Mouse (Mus musculus) thymus, postnatal 4 days (tissue): Measurements from ENCODE around the gene Ccdc12.

Experiments used
- DNase-seq: peaks from one replicate; pipeline ENCODE4 v3.0.0; 2021

The Ccdc12 gene

GRCm38 (mm10) chr9:110711532-110711931 is 55.2 kb downstream of the Ccdc12 start:
- DNase-seq, result no peak

DNA sequence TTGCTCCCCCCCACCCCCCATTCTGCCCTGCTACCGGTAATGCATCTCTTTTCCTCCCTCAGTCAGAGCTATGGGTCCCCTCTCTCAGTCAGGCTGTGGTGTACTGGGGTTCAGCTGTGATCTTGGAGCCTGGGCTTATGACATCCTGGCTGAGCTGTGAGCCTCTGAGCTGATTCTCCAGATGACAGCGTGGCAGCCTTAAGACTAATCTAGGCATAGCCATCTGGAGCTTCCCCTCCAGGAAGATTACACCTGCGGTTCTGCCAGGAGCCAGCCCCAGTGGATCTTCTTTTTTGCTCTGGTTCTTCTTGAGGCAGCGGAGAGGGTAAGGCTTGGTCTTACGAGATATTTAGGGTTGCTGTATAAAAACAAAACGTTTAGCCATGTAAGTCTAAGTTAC is 55.7 kb downstream of the Ccdc12 start:
- no peak for DNase-seq

GRCm38 (mm10) chr9:110712545-110712944 is 56.2 kb downstream of the Ccdc12 start:
- no peak for DNase-seq

- no peak for DNase-seq
Observed at GRCm38 (mm10) chr9:110713389-110713788, 57.1 kb downstream of the Ccdc12 start.

GRCm38 (mm10) chr9:110715426-110715825 is 59.1 kb downstream of the Ccdc12 start:
- no peak for DNase-seq

GRCm38 (mm10) chr9:110716775-110717174 is 60.5 kb downstream of the Ccdc12 start:
- peak; percentile 68 for DNase-seq

DNA sequence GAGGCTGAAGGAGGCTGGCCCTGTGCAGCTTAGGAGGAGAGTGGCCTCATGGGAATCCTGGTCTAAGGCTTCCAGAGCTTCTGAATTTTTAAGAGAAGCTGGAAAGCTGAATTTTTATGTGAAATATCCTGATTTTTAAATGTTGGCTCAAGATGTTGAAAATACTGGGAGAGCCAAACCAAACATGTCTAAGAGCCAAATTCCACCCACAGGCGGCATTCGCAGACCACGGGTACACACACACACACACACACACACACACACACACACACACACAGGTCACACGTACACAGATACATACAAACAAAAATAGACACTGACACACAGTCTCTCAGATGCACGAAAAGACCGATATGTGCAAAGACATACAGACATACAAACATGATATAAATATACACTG is 61.8 kb downstream of the Ccdc12 start:
- no peak for DNase-seq

GRCm38 (mm10) chr9:110718810-110719209 is 62.5 kb downstream of the Ccdc12 start:
- DNase-seq, result no peak

DNA sequence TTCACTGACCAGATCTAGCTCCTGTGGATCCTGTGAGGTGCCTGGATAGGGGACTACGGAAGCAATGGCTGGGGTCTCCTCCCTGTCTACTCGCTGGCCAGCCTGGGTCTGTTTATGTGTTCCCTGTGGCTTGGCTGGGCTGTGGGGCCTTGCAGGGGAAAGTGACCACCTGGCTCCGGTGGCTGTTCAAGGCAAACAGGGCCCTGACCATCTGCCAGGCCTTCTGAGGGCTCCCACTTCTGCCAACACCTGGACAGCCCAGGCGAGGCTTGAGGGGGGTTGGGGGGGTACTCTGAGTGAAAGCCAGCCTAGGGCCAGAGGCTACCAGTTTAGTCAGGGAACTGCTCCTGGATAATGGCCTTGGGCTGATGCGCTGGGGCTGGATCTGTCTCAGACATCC is 63.7 kb downstream of the Ccdc12 start:
- DNase-seq, result no peak

DNA sequence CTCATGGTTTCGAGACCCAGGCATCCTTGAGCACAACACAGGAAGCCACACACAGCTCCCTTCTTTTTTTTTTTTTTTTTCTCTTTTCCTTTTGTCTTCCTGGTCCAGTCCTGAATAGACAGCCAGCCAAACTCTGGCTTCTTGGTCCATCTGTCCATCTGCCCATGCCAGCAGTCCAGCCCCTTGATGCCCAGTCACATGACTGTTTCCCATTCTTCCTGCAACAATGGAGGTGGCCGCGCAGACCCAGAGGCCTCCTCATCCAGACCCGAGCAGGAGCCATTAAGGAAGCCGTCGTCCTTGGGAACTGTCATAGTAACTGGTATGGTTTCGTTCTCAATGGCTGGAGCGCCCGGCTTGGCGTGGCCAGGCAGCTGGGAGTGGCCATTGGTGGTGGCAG is 65.8 kb downstream of the Ccdc12 start:
- DNase-seq, result no peak

GRCm38 (mm10) chr9:110725721-110726135 is 69.4 kb downstream of the Ccdc12 start:
- peak; percentile 25 for DNase-seq

DNA sequence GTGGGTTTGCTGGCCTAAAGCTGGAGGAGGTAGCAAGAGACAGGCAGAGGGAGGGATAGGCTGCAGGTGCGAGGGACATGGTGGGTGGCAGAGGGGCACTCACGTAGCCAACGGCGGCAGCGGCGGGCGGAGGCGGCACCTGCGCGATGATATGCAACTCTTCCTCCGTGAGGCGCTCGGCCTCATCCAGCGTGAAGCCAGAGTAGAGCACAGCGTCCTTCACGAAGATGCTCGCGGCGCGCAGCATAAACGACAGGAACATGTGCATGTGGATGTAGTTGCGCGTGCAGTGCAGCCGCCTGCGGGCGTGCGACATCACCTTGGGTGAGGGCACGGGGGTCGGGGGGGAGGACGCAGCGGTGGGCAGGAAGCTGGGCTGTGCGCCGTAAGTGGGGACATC is 70.6 kb downstream of the Ccdc12 start:
- DNase-seq, result peak; percentile 70

DNA sequence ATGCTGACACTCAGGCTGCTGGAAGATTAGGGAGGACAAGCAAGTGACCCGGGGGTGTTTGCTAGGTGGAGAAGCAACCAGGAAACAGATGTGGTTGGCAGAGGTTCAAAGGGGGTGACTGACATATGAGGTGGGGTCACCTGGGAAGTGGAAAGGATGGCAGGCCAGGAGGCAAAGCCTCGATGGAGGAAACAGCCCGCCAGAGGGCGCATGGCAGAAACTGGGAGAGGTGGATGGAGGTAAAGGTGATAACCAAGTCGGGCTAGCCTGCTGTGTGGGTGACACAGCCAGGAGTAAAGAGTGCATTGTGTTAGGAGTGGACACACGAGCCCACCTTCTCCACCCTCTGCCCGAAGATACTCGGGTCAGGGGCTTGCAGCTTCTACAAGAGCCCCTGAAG is 73.5 kb downstream of the Ccdc12 start:
- DNase-seq, result peak; percentile 90

- no peak for DNase-seq
Observed at GRCm38 (mm10) chr9:110731859-110732258, 75.6 kb downstream of the Ccdc12 start.

- DNase-seq, result peak; percentile 63
Observed at GRCm38 (mm10) chr9:110732623-110733022, 76.3 kb downstream of the Ccdc12 start.

- no peak for DNase-seq
Observed at GRCm38 (mm10) chr9:110733102-110733501, 76.8 kb downstream of the Ccdc12 start.

GRCm38 (mm10) chr9:110734154-110734553 is 77.9 kb downstream of the Ccdc12 start:
- DNase-seq, result peak; percentile 54

DNA sequence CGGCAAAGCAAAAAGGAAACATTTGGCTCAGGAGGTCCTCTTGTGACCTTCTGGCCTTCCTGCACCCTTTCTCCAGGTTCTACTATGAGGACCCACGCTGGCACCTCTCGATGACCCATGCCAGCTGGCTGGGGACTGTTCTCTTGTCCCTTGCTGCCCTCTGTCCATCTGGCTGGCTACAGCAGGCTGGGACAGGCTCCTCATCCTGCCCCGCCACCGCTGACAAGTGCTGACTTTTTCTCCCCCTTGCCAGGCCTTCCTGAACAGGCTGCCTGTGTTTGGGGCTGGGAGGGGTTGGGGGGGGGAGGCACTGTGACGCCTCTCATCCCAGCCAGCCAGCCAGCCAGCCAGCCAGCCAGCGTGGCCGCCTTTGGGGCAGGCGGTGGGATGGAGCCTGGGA is 80.1 kb downstream of the Ccdc12 start:
- DNase-seq, result no peak

DNA sequence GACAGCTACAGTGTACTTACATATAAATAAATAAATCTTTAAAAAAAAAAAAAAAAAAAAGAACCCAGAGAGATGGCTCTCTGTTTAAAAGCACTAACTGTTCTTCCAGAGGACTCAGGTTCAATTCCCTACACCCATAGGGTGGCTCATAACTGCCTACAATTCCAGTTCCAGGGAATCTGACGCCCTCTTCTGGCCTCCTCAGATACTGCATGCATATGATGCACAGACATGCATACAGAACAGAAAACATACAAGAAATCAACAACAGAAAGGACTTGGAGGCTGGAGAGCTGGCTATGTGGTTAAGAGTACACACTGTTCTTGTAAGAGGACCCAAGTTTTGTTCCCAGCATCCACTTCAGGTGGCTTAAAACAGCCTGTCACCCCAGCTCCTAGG is 81.8 kb downstream of the Ccdc12 start:
- no peak for DNase-seq

GRCm38 (mm10) chr9:110739961-110740360 is 83.7 kb downstream of the Ccdc12 start:
- DNase-seq, result no peak

- no peak for DNase-seq
Observed at GRCm38 (mm10) chr9:110741711-110742294, 85.5 kb downstream of the Ccdc12 start, which contains the start of gene Myl3. TSS of gene Myl3 (plus strand) at chr9:110741861.

- peak; percentile 45 for DNase-seq
Observed at GRCm38 (mm10) chr9:110742295-110742950, 86.1 kb downstream of the Ccdc12 start.

- peak; percentile 39 for DNase-seq
Observed at GRCm38 (mm10) chr9:110742951-110743455, 86.7 kb downstream of the Ccdc12 start.

GRCm38 (mm10) chr9:110743456-110744323 is 87.4 kb downstream of the Ccdc12 start:
- DNase-seq, result peak; percentile 59
